Mouse (Mus musculus) hematopoietic stem cell, adult 5-6 weeks (primary cell): ENCODE measurements at regions not wholly inside any gene's neighbourhood (a gene's known extent, or its start where the extent isn't known, plus 50 kb on each side); places are given as distances from the start of the nearest gene placed in this dataset.

Experiments used
- ATAC-seq, 2 experiments: fragments of 125-278 bp in 1 of 2; replicated peaks in 1 of 2; 2 replicates each; pipeline ENCODE4 v1.8.0; 2016 to 2017; ENCODE audit warnings: inconsistent platforms in 2 of 2, mild to moderate bottlenecking in 2 of 2, moderate number of reproducible peaks in 2 of 2, low read depth in 1 of 2, moderate TSS enrichment in 1 of 2; ENCODE audit not compliant: low FRiP score in 2 of 2, poor library complexity in 2 of 2, severe bottlenecking in 2 of 2, insufficient read depth in 1 of 2, low TSS enrichment in 1 of 2

DNA sequence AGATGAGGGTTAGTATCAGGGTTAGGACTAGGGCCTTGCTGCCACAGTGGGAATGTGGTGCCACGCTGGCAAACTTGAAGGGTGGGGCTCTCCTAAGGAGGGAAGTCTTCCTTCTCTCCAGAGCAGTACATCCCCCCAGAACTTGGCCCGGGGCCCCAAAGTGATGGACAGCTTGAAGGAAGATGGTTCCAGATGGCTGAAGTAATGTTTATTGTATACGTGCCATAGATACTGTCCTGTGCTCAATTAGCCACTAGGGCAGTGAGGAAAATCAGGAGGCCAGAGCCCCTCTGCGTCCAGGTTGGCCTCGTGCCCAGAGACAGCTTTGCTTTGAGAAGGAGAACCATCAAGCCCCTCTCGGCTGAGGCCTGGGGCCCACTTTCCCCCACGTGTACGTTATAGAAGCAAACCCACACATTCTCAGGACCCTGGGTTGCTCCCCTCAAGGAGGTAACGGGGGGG lies 239.0 kb upstream of the Rtl1 start:
- ATAC-seq: no peak

DNA sequence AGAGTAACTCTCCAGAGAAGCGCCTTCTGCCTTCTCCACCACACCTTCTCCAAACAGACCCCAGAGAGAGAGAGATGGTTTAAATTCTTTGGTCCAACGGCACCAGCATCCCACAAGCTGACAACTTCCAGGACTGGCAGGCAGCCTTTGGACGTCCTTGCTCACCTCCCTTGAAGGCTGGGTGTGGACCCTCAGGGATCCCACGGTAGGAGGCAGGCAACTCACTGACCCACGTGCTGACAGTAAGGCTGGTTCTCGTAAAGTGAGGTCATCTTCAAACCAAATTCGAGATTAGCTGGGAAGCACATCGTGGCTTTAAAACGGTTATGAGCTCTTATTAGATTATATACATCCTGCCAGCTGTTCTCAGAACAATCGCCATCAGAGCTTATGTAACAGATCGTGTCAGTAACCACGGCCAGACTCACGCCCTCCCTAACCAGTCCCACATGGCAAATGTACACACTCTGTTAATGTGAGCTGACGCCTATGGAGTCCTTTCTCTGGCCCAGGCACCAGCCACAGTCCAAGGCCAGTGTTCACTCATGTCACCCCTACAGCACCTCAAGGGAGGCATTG lies 239.9 kb upstream of the Rtl1 start:
- ATAC-seq: no peak

DNA sequence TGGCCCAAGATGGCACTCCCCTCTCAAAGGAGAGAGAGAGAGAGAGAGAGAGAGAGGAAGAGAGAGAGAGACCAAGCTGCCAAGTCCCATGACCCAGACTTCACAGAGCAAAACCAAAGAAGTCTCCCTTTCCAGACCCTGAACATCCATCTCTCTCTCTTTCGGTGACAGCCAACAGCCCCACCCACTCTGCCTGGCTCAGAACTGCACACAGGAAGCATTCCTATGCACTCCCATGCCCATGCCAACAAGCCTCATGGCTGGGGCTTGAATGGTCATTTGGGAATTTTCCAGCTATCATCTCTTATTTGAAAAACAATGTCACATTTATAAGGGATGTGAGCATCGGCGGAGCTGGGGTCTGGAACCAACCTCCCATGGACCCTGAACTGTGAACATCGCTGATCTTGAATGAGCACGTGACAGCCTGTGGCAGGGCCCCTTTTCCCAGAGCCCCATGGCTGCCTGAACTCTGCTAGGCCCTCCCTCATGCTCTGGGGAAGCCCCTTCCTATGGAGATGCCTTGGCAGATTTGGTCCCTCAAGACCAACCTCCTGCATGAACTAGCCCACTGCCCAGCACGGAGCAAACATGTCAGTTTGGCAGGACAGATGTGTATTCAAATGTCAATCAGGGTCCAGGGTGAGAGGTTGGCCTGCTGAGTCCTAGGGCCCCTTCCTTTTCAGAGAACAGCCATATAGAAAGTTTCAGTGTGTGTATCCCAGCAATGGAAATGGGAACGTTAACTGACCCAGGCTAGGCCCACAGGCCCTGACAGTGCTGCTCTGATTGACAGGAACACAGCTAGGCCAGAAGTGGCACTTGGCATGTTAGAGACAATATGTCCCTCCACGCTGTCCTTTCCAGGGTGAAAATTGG lies 244.8 kb upstream of the Rtl1 start:
- ATAC-seq: no peak

DNA sequence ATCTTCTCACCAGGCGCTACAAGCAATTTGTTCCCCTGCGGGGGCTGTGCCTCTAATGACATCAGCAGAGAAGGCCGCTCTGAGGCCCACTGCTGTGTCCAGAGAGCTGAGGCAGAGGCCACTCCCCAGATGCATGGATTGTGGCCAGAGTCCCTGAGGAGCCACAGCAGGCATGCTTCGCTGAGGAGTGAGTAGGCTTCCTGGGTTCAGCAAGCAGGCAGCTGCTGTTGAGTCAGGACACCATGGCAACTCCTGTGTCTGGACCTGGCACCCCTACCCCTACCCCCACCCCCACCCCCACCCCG lies 245.4 kb upstream of the Rtl1 start:
- no peak for ATAC-seq

DNA sequence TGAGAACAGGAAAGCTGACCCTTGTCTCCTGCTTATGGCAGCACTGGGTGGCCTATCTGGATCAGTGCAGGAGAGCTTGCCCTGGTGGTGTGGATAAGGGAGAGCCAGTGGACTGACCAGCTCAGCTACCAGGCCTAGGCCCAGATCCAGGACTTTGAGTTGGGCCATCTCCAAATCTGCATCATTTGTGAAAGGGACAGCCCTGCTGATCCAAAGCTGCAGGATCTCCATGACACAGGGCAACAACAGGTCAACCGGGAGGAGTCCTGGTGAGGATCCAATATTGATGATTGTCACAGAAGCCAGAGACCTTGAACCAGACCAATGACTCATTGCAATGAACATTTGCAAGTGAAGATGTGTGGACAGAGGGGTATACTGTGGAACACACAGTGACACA lies 256.2 kb upstream of the Rtl1 start:
- ATAC-seq: no peak

DNA sequence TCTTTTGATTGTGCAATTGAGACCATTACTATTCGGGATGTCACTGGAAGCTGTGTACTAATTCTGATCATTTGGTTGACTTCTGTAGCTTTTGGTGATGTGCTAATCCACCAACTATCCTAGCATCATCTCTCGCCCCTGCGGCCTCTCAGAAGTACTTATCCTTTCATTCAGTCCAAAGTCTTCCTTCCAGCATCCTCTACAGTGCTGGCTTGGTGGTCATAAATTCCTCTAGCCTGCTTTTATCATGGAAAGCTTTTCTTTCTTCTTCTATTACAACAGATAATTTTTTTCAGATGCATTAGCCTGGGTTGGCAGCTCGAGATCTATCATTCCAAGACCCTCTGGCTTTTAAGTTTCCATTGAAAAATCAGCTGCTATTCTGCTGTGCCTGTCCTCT lies 257.6 kb upstream of the Rtl1 start:
- ATAC-seq: no peak

DNA sequence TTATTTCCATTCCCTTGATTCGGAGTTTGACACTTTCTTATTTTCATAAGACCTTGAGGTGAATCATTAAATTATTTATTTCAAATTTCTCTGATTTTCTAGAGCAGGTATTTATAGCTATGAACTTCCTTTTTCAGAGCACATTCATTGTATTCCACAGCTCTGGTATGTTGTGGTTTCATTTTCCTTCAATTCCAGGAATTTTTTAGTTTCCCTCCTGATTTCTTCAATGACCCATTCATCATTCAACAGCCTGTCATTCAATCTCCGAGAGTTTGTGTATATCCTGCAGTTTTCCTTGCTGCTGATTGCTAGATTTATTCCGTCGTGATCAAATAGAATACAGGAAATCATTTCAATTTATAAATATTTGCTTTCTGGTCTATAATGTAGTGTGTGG lies 264.7 kb upstream of the Rtl1 start:
- ATAC-seq: no peak

DNA sequence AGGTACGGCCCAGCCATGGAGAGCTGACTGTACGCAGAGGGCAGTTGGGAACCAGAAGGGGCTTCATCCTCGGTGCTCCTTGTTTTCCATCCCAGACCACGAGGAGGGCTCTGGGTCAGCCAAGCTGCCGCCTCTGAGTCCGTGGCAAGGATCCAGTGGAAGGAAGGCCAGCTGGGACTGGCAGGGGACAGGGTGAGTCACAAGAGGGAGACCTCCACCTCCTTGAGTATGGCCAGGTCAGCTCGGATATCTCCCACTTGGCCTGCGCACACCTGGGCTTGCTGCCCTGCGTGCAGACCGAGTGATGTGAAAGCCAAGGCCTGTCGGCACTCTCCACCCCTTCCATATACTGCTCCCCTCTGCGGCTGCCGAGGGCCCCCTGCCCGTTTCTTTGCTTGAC lies 270.9 kb upstream of the Rtl1 start:
- no peak for ATAC-seq

DNA sequence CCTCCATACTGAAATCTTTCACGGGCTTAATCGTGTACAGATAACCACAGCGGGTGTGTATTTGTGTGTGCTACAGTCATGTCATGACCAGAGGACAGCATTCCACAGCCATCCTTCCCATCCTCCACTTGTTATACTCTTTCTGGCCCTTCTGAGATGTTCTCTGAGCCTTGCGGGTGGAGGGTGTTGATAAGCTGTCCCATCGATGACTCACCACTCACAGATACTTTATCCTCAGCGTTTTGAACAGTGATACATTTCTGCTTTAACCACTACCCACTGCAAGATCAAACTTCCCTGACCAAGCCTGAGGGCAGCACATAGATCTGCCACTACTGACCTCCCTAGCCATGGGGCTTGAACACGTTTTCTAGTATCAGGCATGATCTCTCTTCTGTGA lies 274.3 kb upstream of the Rtl1 start:
- no peak for ATAC-seq

DNA sequence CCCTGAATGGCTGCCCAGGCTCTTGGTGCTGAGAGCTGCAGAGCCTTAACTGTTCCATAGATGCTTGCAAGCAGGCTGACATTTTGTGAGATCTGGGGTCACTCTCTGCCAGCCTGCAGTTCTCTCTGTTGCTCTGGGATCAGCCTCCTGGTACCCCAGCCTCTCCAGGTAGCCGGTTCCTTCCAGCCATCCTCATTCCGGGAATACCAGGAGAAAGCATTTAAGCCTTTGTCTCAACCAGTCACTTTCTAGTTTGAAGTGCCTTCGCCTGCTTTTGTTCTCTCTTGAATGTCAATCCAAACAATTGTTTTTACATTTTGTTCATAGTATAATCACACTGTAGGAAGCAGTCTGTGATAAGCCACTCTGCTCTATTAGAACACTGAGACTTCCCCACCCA lies 281.0 kb upstream of the Rtl1 start:
- no peak for ATAC-seq

DNA sequence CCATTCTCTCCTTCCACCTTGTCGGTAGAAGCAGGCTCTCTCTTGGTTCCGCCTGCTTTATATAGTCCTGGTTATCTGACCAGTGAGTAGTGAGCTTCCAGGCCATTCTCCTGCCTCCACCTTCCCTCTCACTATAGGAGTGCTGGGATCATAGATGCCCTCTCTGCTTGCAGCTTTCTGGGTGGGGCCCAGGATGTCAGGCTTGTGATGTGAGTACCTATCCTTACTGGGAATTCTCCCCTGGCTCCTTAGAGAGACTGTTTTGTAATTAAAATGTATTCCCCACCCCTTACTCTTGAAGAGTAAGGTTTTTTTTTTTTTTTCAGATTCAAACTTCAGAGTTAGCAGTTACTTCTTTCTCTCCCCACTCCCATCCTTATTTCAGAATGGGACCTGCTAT lies 291.1 kb upstream of the Rtl1 start:
- ATAC-seq: no peak

DNA sequence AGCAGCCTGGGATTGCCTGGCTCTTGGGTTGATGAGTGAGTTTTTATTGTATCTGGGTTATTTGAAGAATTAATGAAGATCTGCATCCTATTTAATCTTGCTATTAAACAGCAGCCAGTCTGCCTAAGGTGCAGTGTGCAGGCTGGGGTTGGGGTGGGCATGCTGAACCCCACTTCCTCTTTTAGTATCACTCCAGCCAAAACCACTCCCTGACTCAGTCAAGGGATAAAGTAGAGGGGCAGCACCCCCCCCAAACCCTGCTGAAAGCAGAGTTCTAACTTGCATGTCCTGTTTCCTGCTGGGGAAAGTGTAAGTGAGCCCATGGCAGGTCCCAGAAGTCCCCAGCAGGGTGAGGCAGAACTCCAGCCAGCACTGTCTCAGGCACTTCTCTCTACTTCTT lies 292.7 kb upstream of the Rtl1 start:
- peak; percentile 81 to 86 for ATAC-seq

DNA sequence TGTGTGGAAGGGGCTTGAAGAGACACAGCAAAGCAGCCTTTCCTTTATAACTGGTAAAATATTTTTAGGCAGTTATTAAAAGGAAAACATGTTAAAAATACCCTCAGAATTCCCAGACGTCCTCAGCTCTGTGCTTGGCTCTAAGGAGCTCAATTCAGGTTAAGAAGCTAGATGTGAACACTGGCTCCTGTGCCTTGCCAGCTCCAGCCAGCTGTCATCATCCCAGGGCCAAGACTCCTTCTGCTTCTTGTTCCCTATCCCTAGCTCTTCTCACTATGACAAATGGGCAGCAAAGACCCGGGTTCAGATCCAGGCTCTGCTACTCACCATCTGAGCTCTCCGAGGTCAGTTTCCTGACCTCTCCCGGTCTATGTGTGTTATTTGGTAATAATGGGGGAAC lies 293.5 kb upstream of the Rtl1 start:
- no peak for ATAC-seq

DNA sequence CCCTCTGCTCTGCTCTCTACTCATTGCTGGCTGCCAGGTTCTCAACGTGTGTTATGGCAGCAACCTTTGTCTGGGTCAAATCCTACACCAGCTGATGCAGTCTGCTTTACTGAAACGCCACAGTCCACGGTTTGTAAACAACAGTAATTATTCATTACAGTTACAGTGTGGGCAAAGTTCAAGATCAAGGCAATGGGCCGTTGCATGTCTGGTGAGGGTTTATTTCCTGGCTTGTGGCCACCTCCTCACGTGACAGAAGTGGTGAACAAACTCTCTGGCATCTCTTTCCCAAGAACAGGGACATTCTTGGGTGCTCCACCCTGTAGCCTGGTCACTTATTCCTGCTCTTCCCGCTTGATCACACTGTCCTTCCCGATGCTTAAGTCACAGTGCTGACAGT lies 295.3 kb upstream of the Rtl1 start:
- no peak for ATAC-seq

DNA sequence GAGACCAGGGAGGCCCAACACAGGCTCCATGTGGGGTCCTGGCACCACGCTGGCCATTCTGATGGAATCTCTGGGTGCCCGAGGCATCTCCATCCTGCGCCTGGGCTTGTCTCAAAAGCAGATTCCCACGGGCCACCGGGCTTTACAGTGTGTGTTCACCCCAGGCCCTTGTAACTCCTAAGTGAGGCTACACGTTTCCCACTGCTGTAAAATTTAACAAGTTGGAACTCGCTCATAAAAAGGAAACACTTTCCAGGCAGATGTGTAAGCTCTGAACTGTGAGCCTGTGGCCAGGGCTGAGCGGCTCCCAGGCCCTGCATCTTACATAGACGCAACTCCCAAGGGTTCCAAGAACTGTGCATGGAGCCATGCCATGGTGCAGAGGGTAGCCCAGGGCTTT lies 296.3 kb upstream of the Rtl1 start:
- ATAC-seq: no peak

DNA sequence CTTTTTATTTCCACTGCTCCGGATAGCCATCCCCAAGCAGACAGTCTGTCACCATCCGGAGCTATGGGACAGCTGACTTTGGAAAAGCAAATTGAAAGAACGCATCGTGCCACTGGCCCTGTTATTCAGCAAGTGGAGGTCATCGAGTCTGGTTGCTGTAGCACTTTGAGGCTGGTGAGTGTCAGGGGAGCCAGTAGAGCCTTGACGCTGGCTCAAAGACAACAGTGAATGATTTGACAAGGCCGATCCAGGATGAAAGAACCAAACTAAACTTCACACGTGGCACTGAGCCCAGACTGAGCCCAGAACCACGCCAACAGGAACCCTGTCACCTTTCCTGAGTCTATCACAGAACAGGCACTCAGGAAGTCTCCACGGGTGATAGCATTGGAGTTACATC lies 296.8 kb upstream of the Rtl1 start:
- ATAC-seq: no peak

DNA sequence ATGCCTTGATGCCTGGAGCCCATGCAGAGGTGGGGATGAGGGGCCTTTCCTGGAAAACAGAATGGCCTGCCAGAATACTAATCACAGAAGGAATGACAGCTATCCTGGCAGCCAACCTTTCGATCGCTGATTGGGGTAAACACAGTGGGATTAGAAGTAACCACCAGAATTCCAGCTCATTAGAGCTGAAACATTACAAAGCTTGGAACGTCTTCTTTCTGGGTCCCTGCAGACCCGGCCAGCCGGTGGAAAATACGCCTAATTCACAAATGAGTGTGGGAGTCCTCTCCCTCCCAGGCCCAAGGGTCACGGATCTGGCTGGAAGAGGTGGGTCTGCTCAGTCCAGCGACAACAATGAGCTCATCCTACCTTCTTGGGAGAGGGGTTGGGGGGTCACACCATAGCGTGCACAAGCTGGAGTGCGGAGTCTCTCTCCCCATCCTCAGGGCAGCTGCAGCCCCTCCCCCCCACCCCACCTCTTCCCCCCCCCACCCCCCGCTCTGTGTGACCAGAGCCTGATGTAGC lies 297.8 kb upstream of the Rtl1 start:
- ATAC-seq: no peak

DNA sequence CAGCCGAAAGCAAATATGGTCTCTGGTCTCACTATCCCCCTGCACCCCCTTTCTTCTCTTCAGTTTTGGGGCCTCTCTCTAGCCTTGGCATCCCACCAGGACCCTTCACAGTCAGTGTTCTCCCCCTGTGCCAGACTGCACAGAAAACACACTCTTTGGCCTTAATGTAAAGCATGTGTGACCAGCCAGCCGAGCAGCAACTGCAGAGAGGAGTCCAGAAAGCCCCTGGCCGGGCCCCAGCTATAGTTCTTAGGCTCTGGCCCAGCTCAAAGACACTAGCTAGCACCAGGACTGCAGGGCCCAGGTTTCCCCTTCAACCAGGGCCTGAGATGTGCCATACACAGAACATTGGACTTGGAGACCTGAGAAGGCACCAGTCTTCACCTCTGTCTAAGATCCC lies 299.3 kb upstream of the Rtl1 start:
- ATAC-seq: no peak

DNA sequence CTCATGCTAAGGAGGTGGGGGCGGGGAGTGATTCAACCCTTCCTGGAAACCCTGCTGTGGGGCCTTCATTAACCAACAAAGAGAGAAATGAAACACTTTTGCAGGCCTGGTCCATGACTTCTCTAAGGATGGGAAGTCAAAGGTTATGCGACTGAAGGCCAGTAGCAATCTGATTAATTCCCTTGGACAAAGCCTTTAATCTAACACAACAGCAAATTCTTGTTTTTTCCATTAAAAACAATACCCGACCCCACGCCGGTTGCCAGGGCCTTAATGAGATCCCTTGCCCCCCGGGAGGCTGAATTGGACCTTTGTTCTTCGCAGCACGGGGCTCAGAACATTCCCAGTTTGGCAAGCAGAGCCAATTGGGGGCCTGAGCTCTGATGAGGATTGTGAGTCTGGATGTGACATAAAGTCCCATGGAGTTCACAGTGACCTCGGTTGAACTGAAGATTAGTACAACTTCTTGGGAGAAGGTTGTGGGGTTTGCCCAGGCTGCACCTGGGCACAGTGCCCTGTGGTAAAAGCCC lies 310.9 kb upstream of the Rtl1 start:
- no peak for ATAC-seq
